Mouse (Mus musculus) forebrain, embryonic 14.5 days (tissue): Measurements from ENCODE around the gene Gm17606. TPM values are rescaled to one million over a fixed set of nuclear protein-coding genes. Genes with fewer than 3 reads are reported as not detected.

ENCODE experiments used
- ATAC-seq: fragments of 200-750 bp; cut with Nextera tagmentation; 2 replicates; pipeline ENCODE4 v1.8.0; 2017; ENCODE audit warnings: mild to moderate bottlenecking, moderate library complexity
- DNase-seq: peaks from one replicate; pipeline ENCODE4 v3.0.0-alpha.2; 2015; ENCODE audit warnings: low spot score
- H3K27ac ChIP-seq: fragments of 300-500 bp; sonication (generic); 2 replicates; pipeline ENCODE4 v1.5.1; 2014; ENCODE audit warnings: low read depth, mild to moderate bottlenecking, control low read depth, low read length, moderate library complexity
- H3K27me3 ChIP-seq: fragments of 300-500 bp; sonication (generic); replicated peaks from 2 replicates; pipeline ENCODE4 v1.6.1; 2014; ENCODE audit warnings: low read length, control low read depth, mixed read lengths; ENCODE audit not compliant: control insufficient read depth, insufficient read depth
- H3K36me3 ChIP-seq: fragments of 300-500 bp; sonication (generic); 2 replicates; pipeline ENCODE4 v1.6.1; 2014; ENCODE audit warnings: low read length, control low read depth; ENCODE audit not compliant: control insufficient read depth, insufficient read depth
- H3K4me1 ChIP-seq: fragments of 300-500 bp; sonication (generic); 2 replicates; pipeline ENCODE4 v1.6.1; 2014; ENCODE audit warnings: antibody characterized with exemption, low read length, control low read depth; ENCODE audit not compliant: control insufficient read depth, insufficient read depth
- H3K4me2 ChIP-seq: fragments of 300-500 bp; sonication (generic); 2 replicates; pipeline ENCODE4 v1.6.1; 2014; ENCODE audit warnings: mild to moderate bottlenecking, control low read depth, low read length
- H3K4me3 ChIP-seq: fragments of 300-500 bp; sonication (generic); 2 replicates; pipeline ENCODE4 v1.5.1; 2014; ENCODE audit warnings: low read depth, low read length, control low read depth
- H3K9ac ChIP-seq: fragments of 300-500 bp; sonication (generic); 2 replicates; pipeline ENCODE4 v1.6.1; 2014; ENCODE audit warnings: mild to moderate bottlenecking, low read length, control low read depth, moderate library complexity
- H3K9me3 ChIP-seq: fragments of 300-500 bp; sonication (generic); replicated peaks from 2 replicates; pipeline ENCODE4 v1.6.1; 2016; ENCODE audit warnings: low read length, control low read depth, mixed read lengths; ENCODE audit not compliant: control insufficient read depth
- whole genome bisulfite sequencing: fragments of 180-500 bp; shearing (Covaris S2); extraction: QIAGEN DNeasy Blood & Tissue Kit; methylation state at CpG from one replicate; pipeline ENCODE4 v1.1.7; 2014; 5-methylcytosine and 5-hydroxymethylcytosine counted together
- polyA plus RNA-seq: library from polyadenylated mRNA; unstranded; fragments of >200 nt; fragmentation: Nextera tagmentation; extraction: Ambion mirVana; gene quantifications from 2 replicates; pipeline ENCODE4 v1.2.1, GENCODE M21; 2014

Gene Gm17606
- not detected in 2 replicates for polyA plus RNA-seq

GRCm38 (mm10) chr14:54640946-54641304 is at the start of gene Gm17606:
TSS of gene Gm17606 (plus strand) at chr14:54640952.
- 0% methylated on average over 17 of the region's 28 CpGs for WGBS

GRCm38 (mm10) chr14:54591056-54591455 is 49.7 kb upstream of the Gm17606 start:
- 92% methylated on average over 16 of the region's 16 CpGs for WGBS
- no peak for ATAC-seq
- no peak for DNase-seq
- H3K9me3 ChIP-seq: no peaks in the 10 kb centered on the region
- H3K27me3 ChIP-seq: no peaks in the 10 kb centered on the region
- H3K4me2 ChIP-seq: no peak overlapping the region
- no peaks in the 10 kb centered on the region for H3K4me1 ChIP-seq
- no peak overlapping the region for H3K9ac ChIP-seq
- H3K4me3 ChIP-seq: no peak overlapping the region
- H3K27ac ChIP-seq: no peak overlapping the region
- peaks cover 14% of the 10 kb centered on the region; the same call in 1 of the 2 replicates for H3K36me3 ChIP-seq

More at GRCm38 (mm10) chr14:54640946-54641304, at the start of gene Gm17606:
- no peak for DNase-seq
- peak within 1 kb of the TSS; percentile 86 for H3K27ac ChIP-seq
- no peaks in the 10 kb centered on the region for H3K27me3 ChIP-seq
- H3K4me3 ChIP-seq: peak within 1 kb of the TSS; percentile 74
- peak within 1 kb of the TSS; percentile 95 for H3K9ac ChIP-seq
- H3K4me2 ChIP-seq: peak within 1 kb of the TSS; percentile 95
- peaks cover 3% of the 10 kb centered on the region for H3K4me1 ChIP-seq
- peaks cover 64% of the 10 kb centered on the region for H3K36me3 ChIP-seq
- peak; percentile 56; the same call in 1 of the 2 replicates for ATAC-seq
- H3K9me3 ChIP-seq: no peaks in the 10 kb centered on the region

GRCm38 (mm10) chr14:54592319-54592934 is 48.3 kb upstream of the Gm17606 start:
- Histone ChIP-seq H3K4me2 (no peak overlapping the region), H3K27ac (peak overlapping the region; percentile 0; the same call in 1 of the 2 replicates), H3K4me3 (no peak overlapping the region), H3K9me3 (no peaks in the 10 kb centered on the region), H3K4me1 (no peaks in the 10 kb centered on the region), H3K27me3 (no peaks in the 10 kb centered on the region), H3K36me3 (peaks cover 14% of the 10 kb centered on the region; the same call in 1 of the 2 replicates), H3K9ac (no peak overlapping the region)
- ATAC-seq (no peak), DNase-seq (no peak)
- 74% methylated on average over 10 of the region's 10 CpGs for WGBS

GRCm38 (mm10) chr14:54594055-54594454 is 46.7 kb upstream of the Gm17606 start:
- WGBS: 86% methylated on average over 3 of the region's 3 CpGs
- Histone ChIP-seq H3K27ac (no peak overlapping the region), H3K9me3 (no peaks in the 10 kb centered on the region), H3K4me1 (no peaks in the 10 kb centered on the region), H3K9ac (no peak overlapping the region), H3K4me3 (no peak overlapping the region), H3K36me3 (peaks cover 14% of the 10 kb centered on the region; the same call in 1 of the 2 replicates), H3K4me2 (no peak overlapping the region), H3K27me3 (no peaks in the 10 kb centered on the region)
- no peak for ATAC-seq
- DNase-seq: no peak

GRCm38 (mm10) chr14:54594631-54595414 is 45.9 kb upstream of the Gm17606 start:
- Histone ChIP-seq H3K4me3 (no peak overlapping the region), H3K27ac (no peak overlapping the region), H3K4me1 (no peaks in the 10 kb centered on the region), H3K9me3 (no peaks in the 10 kb centered on the region), H3K36me3 (peaks cover 14% of the 10 kb centered on the region; the same call in 1 of the 2 replicates), H3K4me2 (no peak overlapping the region), H3K27me3 (no peaks in the 10 kb centered on the region), H3K9ac (no peak overlapping the region)
- DNase-seq (peak; percentile 43), ATAC-seq (no peak)
- WGBS: 75% methylated on average over 28 of the region's 28 CpGs

GRCm38 (mm10) chr14:54597084-54597483 is 43.7 kb upstream of the Gm17606 start:
- Histone ChIP-seq H3K4me1 (no peaks in the 10 kb centered on the region), H3K4me2 (no peak overlapping the region), H3K9ac (no peak overlapping the region), H3K36me3 (0 out of 2 replicates have a peak, but pooled peaks cover 11% of the 10 kb centered on the region), H3K9me3 (no peaks in the 10 kb centered on the region), H3K27me3 (no peaks in the 10 kb centered on the region), H3K27ac (no peak overlapping the region), H3K4me3 (no peak overlapping the region)
- ATAC-seq (no peak), DNase-seq (no peak)
- WGBS: 84% methylated on average over 7 of the region's 7 CpGs

GRCm38 (mm10) chr14:54601601-54602000 is 39.2 kb upstream of the Gm17606 start:
- H3K36me3 ChIP-seq: no peaks in the 10 kb centered on the region

GRCm38 (mm10) chr14:54602613-54603012 is 38.1 kb upstream of the Gm17606 start:
- WGBS: 47% methylated on average over 4 of the region's 4 CpGs

More at GRCm38 (mm10) chr14:54601601-54602000, 39.2 kb upstream of the Gm17606 start:
- Histone ChIP-seq H3K27me3 (no peaks in the 10 kb centered on the region), H3K4me2 (no peak overlapping the region), H3K27ac (no peak overlapping the region), H3K4me3 (no peak overlapping the region), H3K9me3 (no peaks in the 10 kb centered on the region), H3K4me1 (0 out of 2 replicates have a peak, but pooled peaks cover 9% of the 10 kb centered on the region), H3K9ac (no peak overlapping the region)
- ATAC-seq (no peak), DNase-seq (no peak)
- WGBS: 72% methylated on average over 2 of the region's 2 CpGs

More at GRCm38 (mm10) chr14:54602613-54603012, 38.1 kb upstream of the Gm17606 start:
- ATAC-seq (peak; percentile 18), DNase-seq (no peak)
- Histone ChIP-seq H3K27ac (peak overlapping the region; percentile 92; the same call in 1 of the 2 replicates), H3K27me3 (no peaks in the 10 kb centered on the region), H3K4me3 (peak overlapping the region; percentile 51), H3K4me1 (0 out of 2 replicates have a peak, but pooled peaks cover 9% of the 10 kb centered on the region), H3K36me3 (no peaks in the 10 kb centered on the region), H3K4me2 (peak overlapping the region; percentile 43), H3K9ac (peak overlapping the region; percentile 73), H3K9me3 (no peaks in the 10 kb centered on the region)
